Mouse (Mus musculus): ENCODE measurements around the gene Dact3.

GRCm38 (mm10) chr7:16931968-16932627 is 57.0 kb downstream of the Dact3 start:
- TF ChIP-seq CTCF (IDR thresholded peaks at IDR 0.05; ENCODE audit: insufficient read depth, low read length) (peak; percentile 57), POLR2A (IDR thresholded peaks at IDR 0.05; ENCODE audit: borderline replicate concordance, extremely low read depth, low read depth, low read length) (no peak)
